Mouse (Mus musculus) heart, embryonic 11.5 days (tissue): ENCODE results near the gene Abhd17c. TPM values are rescaled to one million over a fixed set of nuclear protein-coding genes. Genes with fewer than 3 reads are reported as not detected.

ENCODE experiments used
- polyA plus RNA-seq: library from polyadenylated mRNA; unstranded; fragments of >200 nt; fragmentation: Nextera tagmentation; extraction: Ambion mirVana; gene quantifications from 2 replicates; pipeline ENCODE4 v1.2.1, GENCODE M21; 2014

Gene Abhd17c
- polyA plus RNA-seq, 1 experiment from 2014 or later = 42.5 TPM

Other genes with a start within 250 kb of the Abhd17c start
- 0.72 and 0.82 TPM in 2 replicates for gene Cemip, start 65.4 kb downstream of the Abhd17c start, polyA plus RNA-seq